Mouse (Mus musculus): ENCODE measurements at regions not wholly inside any gene's neighbourhood (a gene's known extent, or its start where the extent isn't known, plus 50 kb on each side); places are given as distances from the start of the nearest gene placed in this dataset.
A peak's percentile ranks its signal among the peaks of the same experiment; 100 is the strongest.

GRCm38 (mm10) chr1:169033517-169033916 lies 497.7 kb downstream of the Nuf2 start:
- Histone ChIP-seq H3K27ac (ENCODE audit: low read depth, low read length) (no peak overlapping the region), H3K9ac (ENCODE audit: low read depth, low read length) (no peak overlapping the region), H3K4me3 (ENCODE audit: low read depth, low read length) (no peak overlapping the region), H3K9me3 (ENCODE audit: control insufficient read depth, low read length) (no peaks in the 10 kb centered on the region), H3K4me2 (replicated peaks; ENCODE audit: low read depth, low read length) (no peak overlapping the region), H3K4me1 (replicated peaks; ENCODE audit: control insufficient read depth, insufficient read depth, low read length) (no peaks in the 10 kb centered on the region), H3K36me3 (ENCODE audit: control insufficient read depth, insufficient read depth, low read length) (no peaks in the 10 kb centered on the region), H3K27me3 (ENCODE audit: control insufficient read depth, insufficient read depth, low read length) (no peaks in the 10 kb centered on the region)
- ATAC-seq (ENCODE audit: low FRiP score), result no peak
- WGBS, result 92% methylated on average over 1 of the region's 1 CpGs
- no peak for DNase-seq (ENCODE audit: low spot score)

- H3K9me3 ChIP-seq (ENCODE audit: control insufficient read depth, low read length), result no peaks in the 10 kb centered on the region
- H3K4me1 ChIP-seq (replicated peaks; ENCODE audit: control insufficient read depth, insufficient read depth, low read length), result no peaks in the 10 kb centered on the region
- no peak overlapping the region for H3K4me2 ChIP-seq (replicated peaks; ENCODE audit: low read depth, low read length)
- H3K36me3 ChIP-seq (ENCODE audit: control insufficient read depth, insufficient read depth, low read length), result no peaks in the 10 kb centered on the region
- ATAC-seq (ENCODE audit: low FRiP score) (no peak), DNase-seq (ENCODE audit: low spot score) (no peak)
- no peak overlapping the region for H3K9ac ChIP-seq (ENCODE audit: low read depth, low read length)
- H3K4me3 ChIP-seq (ENCODE audit: low read depth, low read length), result no peak overlapping the region
- 69% methylated on average over 8 of the region's 8 CpGs for WGBS
- H3K27me3 ChIP-seq (ENCODE audit: control insufficient read depth, insufficient read depth, low read length), result no peaks in the 10 kb centered on the region
- H3K27ac ChIP-seq (ENCODE audit: low read depth, low read length), result no peak overlapping the region
Measured at GRCm38 (mm10) chr1:169031849-169032542, 499.3 kb downstream of the Nuf2 start.

GRCm38 (mm10) chr1:169027706-169028105 lies 503.6 kb downstream of the Nuf2 start:
- H3K9ac ChIP-seq (ENCODE audit: low read depth, low read length), result no peak overlapping the region
- ATAC-seq (ENCODE audit: low FRiP score), result no peak
- no peaks in the 10 kb centered on the region for H3K9me3 ChIP-seq (ENCODE audit: control insufficient read depth, low read length)
- H3K36me3 ChIP-seq (ENCODE audit: control insufficient read depth, insufficient read depth, low read length), result no peaks in the 10 kb centered on the region
- H3K4me2 ChIP-seq (replicated peaks; ENCODE audit: low read depth, low read length), result no peak overlapping the region
- no peak overlapping the region for H3K27ac ChIP-seq (ENCODE audit: low read depth, low read length)
- no peak overlapping the region for H3K4me3 ChIP-seq (ENCODE audit: low read depth, low read length)
- DNase-seq (ENCODE audit: low spot score), result no peak
- 78% methylated on average over 6 of the region's 6 CpGs for WGBS
- no peaks in the 10 kb centered on the region for H3K27me3 ChIP-seq (ENCODE audit: control insufficient read depth, insufficient read depth, low read length)
- H3K4me1 ChIP-seq (replicated peaks; ENCODE audit: control insufficient read depth, insufficient read depth, low read length), result no peaks in the 10 kb centered on the region

GRCm38 (mm10) chr1:169027241-169027640 lies 504.0 kb downstream of the Nuf2 start:
- no peak overlapping the region for H3K9ac ChIP-seq (ENCODE audit: low read depth, low read length)
- no peak overlapping the region for H3K27ac ChIP-seq (ENCODE audit: low read depth, low read length)
- no peaks in the 10 kb centered on the region for H3K36me3 ChIP-seq (ENCODE audit: control insufficient read depth, insufficient read depth, low read length)
- H3K4me3 ChIP-seq (ENCODE audit: low read depth, low read length), result no peak overlapping the region
- H3K4me1 ChIP-seq (replicated peaks; ENCODE audit: control insufficient read depth, insufficient read depth, low read length), result no peaks in the 10 kb centered on the region
- no peaks in the 10 kb centered on the region for H3K27me3 ChIP-seq (ENCODE audit: control insufficient read depth, insufficient read depth, low read length)
- H3K9me3 ChIP-seq (ENCODE audit: control insufficient read depth, low read length), result no peaks in the 10 kb centered on the region
- DNase-seq (ENCODE audit: low spot score) (no peak), ATAC-seq (ENCODE audit: low FRiP score) (no peak)
- 94% methylated on average over 3 of the region's 3 CpGs for WGBS
- no peak overlapping the region for H3K4me2 ChIP-seq (replicated peaks; ENCODE audit: low read depth, low read length)

GRCm38 (mm10) chr1:169024531-169024930 lies 506.7 kb downstream of the Nuf2 start:
- WGBS, result 83% methylated on average over 4 of the region's 4 CpGs
- H3K4me2 ChIP-seq (replicated peaks; ENCODE audit: low read depth, low read length), result no peak overlapping the region
- no peak for ATAC-seq (ENCODE audit: low FRiP score)
- DNase-seq (ENCODE audit: low spot score), result no peak
- H3K4me1 ChIP-seq (replicated peaks; ENCODE audit: control insufficient read depth, insufficient read depth, low read length), result no peaks in the 10 kb centered on the region
- H3K27ac ChIP-seq (ENCODE audit: low read depth, low read length), result no peak overlapping the region
- H3K9me3 ChIP-seq (ENCODE audit: control insufficient read depth, low read length), result no peaks in the 10 kb centered on the region
- no peaks in the 10 kb centered on the region for H3K27me3 ChIP-seq (ENCODE audit: control insufficient read depth, insufficient read depth, low read length)
- no peak overlapping the region for H3K9ac ChIP-seq (ENCODE audit: low read depth, low read length)
- H3K36me3 ChIP-seq (ENCODE audit: control insufficient read depth, insufficient read depth, low read length), result no peaks in the 10 kb centered on the region
- H3K4me3 ChIP-seq (ENCODE audit: low read depth, low read length), result no peak overlapping the region

GRCm38 (mm10) chr1:168991506-168992244 lies 539.6 kb downstream of the Nuf2 start:
- H3K4me3 ChIP-seq (ENCODE audit: low read depth, low read length), result no peak overlapping the region
- H3K4me1 ChIP-seq (replicated peaks; ENCODE audit: control insufficient read depth, insufficient read depth, low read length), result no peaks in the 10 kb centered on the region
- H3K9me3 ChIP-seq (ENCODE audit: control insufficient read depth, low read length), result no peaks in the 10 kb centered on the region
- H3K9ac ChIP-seq (ENCODE audit: low read depth, low read length), result no peak overlapping the region
- no peaks in the 10 kb centered on the region for H3K27me3 ChIP-seq (ENCODE audit: control insufficient read depth, insufficient read depth, low read length)
- ATAC-seq (ENCODE audit: low FRiP score), result no peak
- WGBS, result 83% methylated on average over 14 of the region's 14 CpGs
- no peaks in the 10 kb centered on the region for H3K36me3 ChIP-seq (ENCODE audit: control insufficient read depth, insufficient read depth, low read length)
- H3K4me2 ChIP-seq (replicated peaks; ENCODE audit: low read depth, low read length), result no peak overlapping the region
- no peak overlapping the region for H3K27ac ChIP-seq (ENCODE audit: low read depth, low read length)
- DNase-seq (ENCODE audit: low spot score), result peak; percentile 34

GRCm38 (mm10) chr1:168975037-168975698 lies 543.1 kb upstream of the Pbx1 start:
- H3K4me1 ChIP-seq (replicated peaks; ENCODE audit: control insufficient read depth, insufficient read depth, low read length), result no peaks in the 10 kb centered on the region
- H3K4me3 ChIP-seq (ENCODE audit: low read depth, low read length), result no peak overlapping the region
- no peaks in the 10 kb centered on the region for H3K27me3 ChIP-seq (ENCODE audit: control insufficient read depth, insufficient read depth, low read length)
- H3K4me2 ChIP-seq (replicated peaks; ENCODE audit: low read depth, low read length), result no peak overlapping the region
- no peaks in the 10 kb centered on the region; the same call in 1 of the 2 replicates for H3K9me3 ChIP-seq (ENCODE audit: control insufficient read depth, low read length)
- H3K36me3 ChIP-seq (ENCODE audit: control insufficient read depth, insufficient read depth, low read length), result no peaks in the 10 kb centered on the region
- DNase-seq (ENCODE audit: low spot score) (no peak), ATAC-seq (ENCODE audit: low FRiP score) (no peak)
- no peak overlapping the region for H3K9ac ChIP-seq (ENCODE audit: low read depth, low read length)
- WGBS, result 75% methylated on average over 8 of the region's 8 CpGs
- H3K27ac ChIP-seq (ENCODE audit: low read depth, low read length), result no peak overlapping the region

GRCm38 (mm10) chr1:168969402-168969801 lies 537.3 kb upstream of the Pbx1 start:
- peaks cover 6% of the 10 kb centered on the region; the same call in 1 of the 2 replicates for H3K4me1 ChIP-seq (replicated peaks; ENCODE audit: control insufficient read depth, insufficient read depth, low read length)

More at GRCm38 (mm10) chr1:168969402-168969801, 537.3 kb upstream of the Pbx1 start:
- WGBS, result 23% methylated on average over 5 of the region's 5 CpGs
- no peaks in the 10 kb centered on the region; the same call in 1 of the 2 replicates for H3K9me3 ChIP-seq (ENCODE audit: control insufficient read depth, low read length)
- no peak overlapping the region for H3K4me2 ChIP-seq (replicated peaks; ENCODE audit: low read depth, low read length)
- peak; percentile 35 for DNase-seq (ENCODE audit: low spot score)
- no peaks in the 10 kb centered on the region for H3K36me3 ChIP-seq (ENCODE audit: control insufficient read depth, insufficient read depth, low read length)
- no peak overlapping the region for H3K9ac ChIP-seq (ENCODE audit: low read depth, low read length)
- no peaks in the 10 kb centered on the region for H3K27me3 ChIP-seq (ENCODE audit: control insufficient read depth, insufficient read depth, low read length)
- ATAC-seq (ENCODE audit: low FRiP score), result peak; percentile 72
- no peak overlapping the region for H3K27ac ChIP-seq (ENCODE audit: low read depth, low read length)
- H3K4me3 ChIP-seq (ENCODE audit: low read depth, low read length), result no peak overlapping the region
